In genomic region chr2:178422186-178422585, GRCm38 (mm10) we compare ENCODE assay signal across 13 mouse cellular contexts. TPM values are rescaled to one million over a fixed set of nuclear protein-coding genes. Genes with fewer than 3 reads are reported as not detected.
DNase-seq lines count a peak whose midpoint lies in the region; ATAC-seq and TF ChIP-seq lines count a peak whose summit lies in the region.
"Had no signal": no experiment of that assay in that cellular context is flagged by ENCODE, and none has a peak within 500 bp of the region (broad histone marks: within the 10 kb centered on the region; RNA-seq: fewer than 3 reads in every experiment).

No protein-coding gene starts in this region.

- peaks cover 35% of the 10 kb centered on the region for H3K4me1 ChIP-seq in heart, embryonic 12.5 days (replicated peaks)
- H3K4me1 ChIP-seq in midbrain, embryonic 14.5 days (ENCODE audit: control insufficient read depth, insufficient read depth, low read length), result 0 out of 2 replicates have a peak, but pooled peaks cover 3% of the 10 kb centered on the region
- no peaks in the 10 kb centered on the region; the same call in 1 of the 2 replicates for H3K4me1 ChIP-seq in midbrain, embryonic 15.5 days
- peaks cover 10% of the 10 kb centered on the region for H3K4me1 ChIP-seq in embryonic fibroblast, embryonic 13.5 days (ENCODE audit: control insufficient read depth, insufficient read depth, low read length)

- H3K4me3 ChIP-seq in heart, embryonic 12.5 days, result no peak overlapping the region
- no peak overlapping the region for H3K4me3 ChIP-seq in midbrain, embryonic 14.5 days (replicated peaks; ENCODE audit: low read depth, low read length)
- H3K4me3 ChIP-seq in midbrain, embryonic 15.5 days, result no peak overlapping the region
- H3K4me3 ChIP-seq in embryonic fibroblast, embryonic 13.5 days (ENCODE audit: insufficient read depth, low read length), result no peak overlapping the region

- no peaks in the 10 kb centered on the region; the same call in none of the 2 replicates for H3K9me3 ChIP-seq in heart, embryonic 12.5 days (replicated peaks)
- H3K9me3 ChIP-seq in midbrain, embryonic 14.5 days (ENCODE audit: control insufficient read depth, low read length), result no peaks in the 10 kb centered on the region
- H3K9me3 ChIP-seq in midbrain, embryonic 15.5 days, result no peaks in the 10 kb centered on the region

- peaks cover 23% of the 10 kb centered on the region for H3K36me3 ChIP-seq in heart, embryonic 12.5 days
- no peaks in the 10 kb centered on the region for H3K36me3 ChIP-seq in midbrain, embryonic 14.5 days (ENCODE audit: control insufficient read depth, insufficient read depth, low read length)
- H3K36me3 ChIP-seq in midbrain, embryonic 15.5 days (replicated peaks), result no peaks in the 10 kb centered on the region

- H3K9ac ChIP-seq in heart, embryonic 12.5 days, result peak overlapping the region; percentile 7; the same call in 1 of the 2 replicates
- 0 out of 2 replicates have a peak overlapping the region, but pooled peaks have one; percentile 3 for H3K9ac ChIP-seq in midbrain, embryonic 14.5 days (replicated peaks; ENCODE audit: low read length)
- H3K9ac ChIP-seq in midbrain, embryonic 15.5 days, result no peak overlapping the region

- TF ChIP-seq CTCF in embryonic fibroblast, embryonic 13.5 days (IDR thresholded peaks at IDR 0.05; ENCODE audit: borderline replicate concordance, insufficient read depth, low read length), result no peak

- no peak for TF ChIP-seq POLR2A in embryonic fibroblast, embryonic 13.5 days (IDR thresholded peaks at IDR 0.05; ENCODE audit: low read depth, low read length)

- peak; percentile 20; the same call in 1 of the 2 replicates for ATAC-seq in heart, embryonic 12.5 days (ENCODE audit: insufficient number of reproducible peaks, low FRiP score)
- ATAC-seq in midbrain, embryonic 14.5 days (ENCODE audit: low FRiP score, low TSS enrichment), result no peak
- ATAC-seq in midbrain, embryonic 15.5 days (replicated peaks), result no peak
- ATAC-seq: forebrain, embryonic 14.5 days; lung, postnatal 0 days had no signal

- no peaks in the 10 kb centered on the region for H3K27me3 ChIP-seq in heart, embryonic 12.5 days (replicated peaks)
- H3K27me3 ChIP-seq in midbrain, embryonic 14.5 days (ENCODE audit: control insufficient read depth, insufficient read depth, low read length), result no peaks in the 10 kb centered on the region
- H3K27me3 ChIP-seq in midbrain, embryonic 15.5 days (replicated peaks), result no peaks in the 10 kb centered on the region

- 8% methylated on average over 3 of the region's 3 CpGs for WGBS in heart, embryonic 12.5 days
- 35% methylated on average over 3 of the region's 3 CpGs for WGBS in midbrain, embryonic 14.5 days
- WGBS in midbrain, embryonic 15.5 days, result 43% methylated on average over 3 of the region's 3 CpGs

- peak overlapping the region; percentile 78 for H3K27ac ChIP-seq in heart, embryonic 12.5 days (ENCODE audit: poor library complexity, severe bottlenecking)
- H3K27ac ChIP-seq in midbrain, embryonic 14.5 days (replicated peaks; ENCODE audit: low read depth, low read length), result peak overlapping the region; percentile 45; the same call in 1 of the 2 replicates
- no peak overlapping the region for H3K27ac ChIP-seq in midbrain, embryonic 15.5 days
- peak overlapping the region; percentile 70 for H3K27ac ChIP-seq in embryonic fibroblast, embryonic 13.5 days (ENCODE audit: insufficient read depth, low read length)

- no peak for DNase-seq in heart, postnatal 14 days
- peak; percentile 20 for DNase-seq in midbrain, embryonic 14.5 days
- peak; percentile 47 for DNase-seq in mesoderm, embryonic 11.5 days (ENCODE audit: low read depth, low spot score)
- DNase-seq in adipocyte (ENCODE audit: low spot score), result no peak
- no peak for DNase-seq in urinary bladder, postnatal 10 days (ENCODE audit: low spot score)
- DNase-seq: cerebellum, postnatal 25 days; kidney, postnatal 36 days; right cerebral cortex, postnatal 14 days had no signal

- H3K4me2 ChIP-seq in heart, embryonic 12.5 days, result peak overlapping the region; percentile 47
- H3K4me2 ChIP-seq in midbrain, embryonic 14.5 days (ENCODE audit: low read length), result no peak overlapping the region
- no peak overlapping the region for H3K4me2 ChIP-seq in midbrain, embryonic 15.5 days

- intact Hi-C loops in heart, postnatal 14 days (cut with DNase I), result loop anchor here (10.0 kb wide), 1 partner anchor 153 kb away; no protein-coding TSS in a partner anchor

RNA-seq across cellular contexts. Expression of gene Fam217b, which starts 7.9 kb away (rescaled TPM):
- 6.8 and 6.9 TPM in 2 replicates for polyA plus RNA-seq in heart, embryonic 12.5 days (2016; fragmentation: Nextera tagmentation; extraction: Ambion mirVana)
- 10 to 100 TPM; 11.8 to 13.1 TPM for total RNA-seq in heart, postnatal 14 days (2021)
- polyA plus RNA-seq in midbrain, embryonic 14.5 days (2014; fragmentation: Nextera tagmentation; extraction: Ambion mirVana), result 11.3 and 11.7 TPM in 2 replicates
- 14.2 and 17.2 TPM in 2 replicates for polyA plus RNA-seq in midbrain, embryonic 15.5 days (2015; fragmentation: Nextera tagmentation; extraction: Ambion mirVana)
- polyA plus RNA-seq in embryonic fibroblast, embryonic 13.5 days (2011; ENCODE audit: insufficient read length, low read depth, missing spikeins), result 11.4 and 11.6 TPM in 2 replicates

RNA-seq across cellular contexts. Expression of gene Ppp1r3d, which starts 7.9 kb away (rescaled TPM):
- polyA plus RNA-seq in heart, embryonic 12.5 days (2016; fragmentation: Nextera tagmentation; extraction: Ambion mirVana), result 23.1 and 24.3 TPM in 2 replicates
- 10 to 100 TPM; 21.0 to 21.5 TPM for total RNA-seq in heart, postnatal 14 days (2021)
- 1.9 and 2.7 TPM in 2 replicates for polyA plus RNA-seq in midbrain, embryonic 14.5 days (2014; fragmentation: Nextera tagmentation; extraction: Ambion mirVana)
- polyA plus RNA-seq in midbrain, embryonic 15.5 days (2015; fragmentation: Nextera tagmentation; extraction: Ambion mirVana), result 2.9 and 3.4 TPM in 2 replicates
- 4.0 and 5.5 TPM in 2 replicates for polyA plus RNA-seq in embryonic fibroblast, embryonic 13.5 days (2011; ENCODE audit: insufficient read length, low read depth, missing spikeins)

RNA-seq across cellular contexts. Expression of gene Cdh26, which starts 8.1 kb away (rescaled TPM):
- polyA plus RNA-seq in heart, embryonic 12.5 days (2016; fragmentation: Nextera tagmentation; extraction: Ambion mirVana), result 0.18 TPM in 1 of 2 replicates, not detected in the other
- under 1 TPM; 0.31 to 0.39 TPM for total RNA-seq in heart, postnatal 14 days (2021)
- 0.23 and 0.47 TPM in 2 replicates for polyA plus RNA-seq in midbrain, embryonic 14.5 days (2014; fragmentation: Nextera tagmentation; extraction: Ambion mirVana)
- 0.27 and 0.28 TPM in 2 replicates for polyA plus RNA-seq in midbrain, embryonic 15.5 days (2015; fragmentation: Nextera tagmentation; extraction: Ambion mirVana)
- polyA plus RNA-seq in embryonic fibroblast, embryonic 13.5 days (2011; ENCODE audit: insufficient read length, low read depth, missing spikeins), result 0.90 and 2.3 TPM in 2 replicates

RNA-seq across cellular contexts. Expression of gene Sycp2, which starts 14.7 kb away (rescaled TPM):
- 0.11 and 0.13 TPM in 2 replicates for polyA plus RNA-seq in heart, embryonic 12.5 days (2016; fragmentation: Nextera tagmentation; extraction: Ambion mirVana)
- 1 to 10 TPM; 1.4 to 2.3 TPM for total RNA-seq in heart, postnatal 14 days (2021)
- polyA plus RNA-seq in midbrain, embryonic 14.5 days (2014; fragmentation: Nextera tagmentation; extraction: Ambion mirVana), result 0.37 and 0.81 TPM in 2 replicates
- 0.36 and 0.57 TPM in 2 replicates for polyA plus RNA-seq in midbrain, embryonic 15.5 days (2015; fragmentation: Nextera tagmentation; extraction: Ambion mirVana)
- 0.50 and 1.1 TPM in 2 replicates for polyA plus RNA-seq in embryonic fibroblast, embryonic 13.5 days (2011; ENCODE audit: insufficient read length, low read depth, missing spikeins)

Comparison
In these comparisons a context has a peak if more than half of its experiments do, and no peak if none do; other contexts are left out.
1. DNase-seq: peak in midbrain, embryonic 14.5 days (single experiment) and mesoderm, embryonic 11.5 days (single experiment); none in heart, postnatal 14 days (0 of 2), adipocyte (single experiment) and urinary bladder, postnatal 10 days (single experiment).